Mouse (Mus musculus) ES-Bruce4 (cell line): ENCODE measurements around the gene Slco4a1. TPM values are rescaled to one million over a fixed set of nuclear protein-coding genes. Genes with fewer than 3 reads are reported as not detected.

Experiments
- H3K27ac ChIP-seq: 2 replicates; pipeline ENCODE4 v1.5.1; 2012; ENCODE audit warnings: low read length, inconsistent platforms; ENCODE audit not compliant: insufficient read depth
- H3K27me3 ChIP-seq: 2 replicates; pipeline ENCODE4 v1.6.1; 2012; ENCODE audit warnings: mild to moderate bottlenecking, low read length, inconsistent platforms; ENCODE audit not compliant: control insufficient read depth, poor library complexity, insufficient read depth, severe bottlenecking
- H3K36me3 ChIP-seq: 2 replicates; pipeline ENCODE4 v1.6.1; 2012; ENCODE audit warnings: inconsistent platforms, mild to moderate bottlenecking, low read length, moderate library complexity; ENCODE audit not compliant: control insufficient read depth, poor library complexity, insufficient read depth, severe bottlenecking
- H3K4me1 ChIP-seq: one replicate; pipeline ENCODE4 v1.8.1; 2011; ENCODE audit warnings: low read length; ENCODE audit not compliant: control insufficient read depth, insufficient read depth
- H3K4me3 ChIP-seq: 2 replicates; pipeline ENCODE4 v1.5.1; 2011; ENCODE audit warnings: low read depth, mild to moderate bottlenecking, low read length
- H3K9ac ChIP-seq: 2 replicates; pipeline ENCODE4 v1.6.1; 2012; ENCODE audit warnings: low read depth, mild to moderate bottlenecking, inconsistent platforms; ENCODE audit not compliant: poor library complexity, severe bottlenecking
- H3K9me3 ChIP-seq: replicated peaks from 2 replicates; pipeline ENCODE4 v1.6.1; 2012; ENCODE audit warnings: mild to moderate bottlenecking, low read length, inconsistent platforms; ENCODE audit not compliant: control insufficient read depth, poor library complexity, insufficient read depth, severe bottlenecking
- CTCF ChIP-seq: IDR thresholded peaks from one replicate; pipeline ENCODE4 v1.8.1; 2011; ENCODE audit warnings: low read depth, low read length
- EP300 ChIP-seq: IDR thresholded peaks from 2 replicates; pipeline ENCODE4 v1.6.1; 2011; ENCODE audit warnings: low read depth, low read length; ENCODE audit not compliant: insufficient read depth
- POLR2A ChIP-seq: IDR thresholded peaks from one replicate; pipeline ENCODE4 v1.8.1; 2011; ENCODE audit warnings: low read length; ENCODE audit not compliant: insufficient read depth
- polyA plus RNA-seq: library from polyadenylated mRNA; stranded (reverse); fragments of >200 nt; gene quantifications from 2 replicates; pipeline ENCODE4 v1.2.4, GENCODE M21; 2011; ENCODE audit warnings: low read depth; ENCODE audit not compliant: missing spikeins, insufficient read depth, insufficient read length

The Slco4a1 gene
- polyA plus RNA-seq, 1 experiment, result 11.9 TPM

GRCm38 (mm10) chr2:180456705-180457104 is 660 bp downstream of the Slco4a1 start:
- Histone ChIP-seq H3K4me3 (peak overlapping the region; percentile 60), H3K36me3 (no peaks in the 10 kb centered on the region), H3K27ac (no peak overlapping the region), H3K4me1 (peaks cover 5% of the 10 kb centered on the region), H3K9me3 (no peaks in the 10 kb centered on the region), H3K9ac (peak overlapping the region; percentile 47), H3K27me3 (no peaks in the 10 kb centered on the region)
- TF ChIP-seq POLR2A (no peak), EP300 (no peak), CTCF (no peak)

- Histone ChIP-seq H3K36me3 (no peaks in the 10 kb centered on the region), H3K27me3 (no peaks in the 10 kb centered on the region), H3K9me3 (no peaks in the 10 kb centered on the region), H3K27ac (peak overlapping the region; percentile 60), H3K4me3 (peak overlapping the region; percentile 60; the same call in 1 of the 2 replicates), H3K9ac (no peak overlapping the region), H3K4me1 (peaks cover 5% of the 10 kb centered on the region)
- TF ChIP-seq EP300, result 0 out of 2 replicates have a peak, but pooled peaks have one; percentile 64
- no peak for TF ChIP-seq POLR2A
These were observed 1.6 kb downstream of the Slco4a1 start for GRCm38 (mm10) chr2:180457680-180458079.

- Histone ChIP-seq H3K27ac (no peak overlapping the region), H3K27me3 (no peaks in the 10 kb centered on the region)
These were observed 3.4 kb downstream of the Slco4a1 start for GRCm38 (mm10) chr2:180459437-180459836.

GRCm38 (mm10) chr2:180460801-180461200 is 4.8 kb downstream of the Slco4a1 start:
- Histone ChIP-seq H3K9ac (no peak overlapping the region), H3K27me3 (no peaks in the 10 kb centered on the region), H3K9me3 (no peaks in the 10 kb centered on the region), H3K36me3 (no peaks in the 10 kb centered on the region; the same call in 1 of the 2 replicates), H3K27ac (no peak overlapping the region), H3K4me1 (peaks cover 5% of the 10 kb centered on the region), H3K4me3 (no peak overlapping the region)
- TF ChIP-seq POLR2A (no peak), EP300 (no peak)

More at GRCm38 (mm10) chr2:180459437-180459836, 3.4 kb downstream of the Slco4a1 start:
- H3K4me1 ChIP-seq, result peaks cover 5% of the 10 kb centered on the region
- H3K9ac ChIP-seq, result no peak overlapping the region
- H3K4me3 ChIP-seq, result no peak overlapping the region
- H3K9me3 ChIP-seq, result no peaks in the 10 kb centered on the region
- no peak for TF ChIP-seq POLR2A
- no peak for TF ChIP-seq CTCF
- TF ChIP-seq EP300, result no peak
- no peaks in the 10 kb centered on the region for H3K36me3 ChIP-seq

- no peak overlapping the region for H3K27ac ChIP-seq
- H3K9me3 ChIP-seq, result no peaks in the 10 kb centered on the region
- peaks cover 2% of the 10 kb centered on the region for H3K4me1 ChIP-seq
- no peak for TF ChIP-seq POLR2A
- TF ChIP-seq CTCF, result no peak
- TF ChIP-seq EP300, result no peak
- no peak overlapping the region for H3K9ac ChIP-seq
- no peak overlapping the region for H3K4me3 ChIP-seq
- H3K36me3 ChIP-seq, result no peaks in the 10 kb centered on the region; the same call in 1 of the 2 replicates
- no peaks in the 10 kb centered on the region for H3K27me3 ChIP-seq
These were observed 6.5 kb downstream of the Slco4a1 start for GRCm38 (mm10) chr2:180462593-180462992.

- Histone ChIP-seq H3K9me3 (no peaks in the 10 kb centered on the region), H3K9ac (no peak overlapping the region), H3K36me3 (no peaks in the 10 kb centered on the region; the same call in 1 of the 2 replicates), H3K4me1 (no peaks in the 10 kb centered on the region), H3K27ac (no peak overlapping the region), H3K4me3 (no peak overlapping the region), H3K27me3 (no peaks in the 10 kb centered on the region)
- TF ChIP-seq EP300 (no peak), CTCF (no peak), POLR2A (no peak)
These were observed 10.5 kb downstream of the Slco4a1 start for GRCm38 (mm10) chr2:180466505-180466904.
